Mouse (Mus musculus): ENCODE measurements at regions not wholly inside any gene's neighbourhood (a gene's known extent, or its start where the extent isn't known, plus 50 kb on each side); places are given as distances from the start of the nearest gene placed in this dataset.
A peak's percentile ranks its signal among the peaks of the same experiment; 100 is the strongest.

- DNase-seq (ENCODE audit: low read depth, low spot score): peak; percentile 63
Observed at GRCm38 (mm10) chr2:133614672-133615071, 62.7 kb downstream of the Bmp2 start.

GRCm38 (mm10) chr2:133615299-133615698, 63.3 kb downstream of the Bmp2 start:
- no peak for DNase-seq (ENCODE audit: low read depth, low spot score)

DNA sequence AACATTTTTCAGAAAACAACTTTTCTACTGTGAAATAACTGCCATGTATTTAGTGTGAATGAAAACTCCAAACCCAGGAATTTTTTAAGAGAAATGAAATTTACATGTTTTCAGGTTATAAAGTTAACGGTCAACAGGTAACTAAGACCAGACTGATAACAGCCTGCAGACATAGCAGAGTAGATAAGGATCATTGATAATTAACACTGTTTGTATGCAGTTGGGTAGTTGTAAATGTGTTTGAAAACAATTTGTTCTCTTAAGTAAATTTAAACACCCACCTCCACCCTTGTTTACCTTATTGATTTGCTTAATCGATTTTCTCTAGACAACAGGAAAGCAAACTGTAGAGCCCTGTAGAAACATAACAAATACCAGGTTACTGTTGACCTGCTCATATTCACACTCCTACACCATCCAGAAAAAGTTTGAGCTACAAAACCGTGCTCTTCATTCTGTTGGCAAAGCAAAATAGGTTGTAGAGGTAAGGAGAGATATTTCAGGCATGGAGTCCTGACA, 65.4 kb downstream of the Bmp2 start:
- no peak for DNase-seq (ENCODE audit: low read depth, low spot score)

GRCm38 (mm10) chr2:133622523-133622922, 70.6 kb downstream of the Bmp2 start:
- no peak for DNase-seq (ENCODE audit: low read depth, low spot score)

GRCm38 (mm10) chr2:133625542-133625941, 73.6 kb downstream of the Bmp2 start:
- DNase-seq (ENCODE audit: low read depth, low spot score): no peak

DNA sequence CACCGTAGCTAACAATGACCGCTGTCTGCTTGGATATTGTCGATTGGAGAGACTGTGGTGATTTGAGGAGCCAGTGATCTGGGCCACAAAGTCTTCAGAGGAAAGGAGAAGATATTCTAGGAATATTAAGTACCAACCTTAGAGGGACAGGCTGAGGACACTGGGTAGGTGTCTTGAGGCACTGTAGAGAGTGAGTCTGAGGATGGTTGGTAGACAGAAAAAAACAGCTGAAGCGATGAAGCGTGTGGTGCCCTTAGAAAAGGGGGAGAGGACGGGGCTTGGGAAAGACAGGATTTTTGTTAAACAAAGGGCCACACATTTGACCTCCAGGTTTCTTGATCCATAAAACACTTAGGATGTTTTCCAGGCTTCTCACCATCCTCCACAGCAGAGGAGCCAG, 76.9 kb downstream of the Bmp2 start:
- no peak for DNase-seq (ENCODE audit: low read depth, low spot score)

DNA sequence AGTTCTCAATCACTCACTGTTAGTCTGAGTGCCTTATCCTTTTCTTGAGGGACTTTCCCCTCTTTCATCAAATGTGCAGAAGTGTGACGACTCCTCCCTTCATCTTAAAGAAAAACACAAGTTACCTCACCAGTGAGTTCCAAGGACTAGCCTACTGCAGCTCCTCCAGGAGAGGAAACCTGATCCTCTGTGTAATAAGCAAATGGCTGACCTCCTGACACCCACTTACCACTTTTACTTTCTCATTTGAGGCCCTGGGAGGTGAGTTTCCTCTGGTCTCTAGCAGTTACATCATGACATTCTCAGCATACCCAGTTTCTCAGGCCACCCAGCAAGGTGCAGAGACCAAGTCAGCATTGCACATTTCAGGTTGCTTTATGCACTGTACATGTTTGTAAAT, 83.5 kb downstream of the Bmp2 start:
- peak; percentile 32 for DNase-seq (ENCODE audit: low read depth, low spot score)

- DNase-seq (ENCODE audit: low read depth, low spot score): no peak
Observed at GRCm38 (mm10) chr2:133649874-133650481, 98.0 kb downstream of the Bmp2 start.

- DNase-seq (ENCODE audit: low read depth, low spot score): no peak
Observed at GRCm38 (mm10) chr2:133666331-133667054, 114.5 kb downstream of the Bmp2 start.

DNA sequence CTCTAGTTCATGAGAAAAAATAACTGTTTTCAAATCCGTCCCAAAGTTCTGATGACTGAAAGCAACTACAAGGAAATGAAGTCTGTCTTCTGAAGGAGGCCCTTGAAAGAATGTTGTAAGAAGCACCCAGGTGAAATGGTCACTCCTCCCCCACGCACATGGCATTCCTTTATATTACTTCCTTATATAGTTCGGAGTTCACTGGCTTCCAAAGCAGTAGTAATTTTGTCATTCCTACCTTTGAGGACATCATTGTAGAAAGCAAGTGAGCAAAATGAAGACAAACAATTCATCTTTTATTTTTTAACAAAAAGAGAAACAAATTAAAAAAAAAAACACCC, 115.1 kb downstream of the Bmp2 start:
- DNase-seq (ENCODE audit: low read depth, low spot score): no peak

- DNase-seq (ENCODE audit: low read depth, low spot score): no peak
Observed at GRCm38 (mm10) chr2:133669821-133670220, 117.9 kb downstream of the Bmp2 start.

GRCm38 (mm10) chr2:133671528-133671927, 119.6 kb downstream of the Bmp2 start:
- DNase-seq (ENCODE audit: low read depth, low spot score): no peak

GRCm38 (mm10) chr2:133684367-133684766, 132.4 kb downstream of the Bmp2 start:
- DNase-seq (ENCODE audit: low read depth, low spot score): no peak

DNA sequence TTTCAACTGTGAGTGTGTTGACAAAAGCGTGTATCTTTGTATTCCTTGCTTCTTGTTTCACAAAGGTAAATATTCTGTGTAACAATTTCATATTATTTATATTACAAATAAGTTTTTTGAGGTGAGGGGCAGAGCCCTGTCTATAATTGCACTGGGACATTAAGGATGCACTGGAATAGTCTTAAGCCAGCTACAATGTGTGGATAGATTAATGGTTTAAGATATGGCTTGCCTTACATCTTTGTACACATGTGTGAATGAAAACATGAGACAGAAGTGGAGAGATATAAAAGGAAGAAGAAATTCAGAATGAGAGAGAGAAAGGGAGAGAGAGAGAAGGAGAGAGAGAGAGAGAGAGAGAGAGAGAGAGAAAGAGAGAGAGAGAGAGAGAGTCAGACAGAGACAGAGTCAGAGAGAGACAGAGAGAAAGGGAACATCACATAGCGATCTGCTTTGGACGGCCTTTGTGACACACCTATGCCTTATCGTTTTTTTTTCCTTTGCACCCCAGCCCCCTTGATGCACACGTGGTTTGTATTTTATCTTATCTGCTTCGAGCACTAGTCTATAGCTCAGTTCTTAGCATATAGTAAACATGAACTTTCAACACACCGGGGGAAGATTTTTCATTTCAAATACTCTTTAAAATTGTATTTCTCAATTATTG, 136.3 kb downstream of the Bmp2 start:
- no peak for DNase-seq (ENCODE audit: low read depth, low spot score)

- no peak for DNase-seq (ENCODE audit: low read depth, low spot score)
Observed at GRCm38 (mm10) chr2:133688788-133689155, 136.8 kb downstream of the Bmp2 start.

DNA sequence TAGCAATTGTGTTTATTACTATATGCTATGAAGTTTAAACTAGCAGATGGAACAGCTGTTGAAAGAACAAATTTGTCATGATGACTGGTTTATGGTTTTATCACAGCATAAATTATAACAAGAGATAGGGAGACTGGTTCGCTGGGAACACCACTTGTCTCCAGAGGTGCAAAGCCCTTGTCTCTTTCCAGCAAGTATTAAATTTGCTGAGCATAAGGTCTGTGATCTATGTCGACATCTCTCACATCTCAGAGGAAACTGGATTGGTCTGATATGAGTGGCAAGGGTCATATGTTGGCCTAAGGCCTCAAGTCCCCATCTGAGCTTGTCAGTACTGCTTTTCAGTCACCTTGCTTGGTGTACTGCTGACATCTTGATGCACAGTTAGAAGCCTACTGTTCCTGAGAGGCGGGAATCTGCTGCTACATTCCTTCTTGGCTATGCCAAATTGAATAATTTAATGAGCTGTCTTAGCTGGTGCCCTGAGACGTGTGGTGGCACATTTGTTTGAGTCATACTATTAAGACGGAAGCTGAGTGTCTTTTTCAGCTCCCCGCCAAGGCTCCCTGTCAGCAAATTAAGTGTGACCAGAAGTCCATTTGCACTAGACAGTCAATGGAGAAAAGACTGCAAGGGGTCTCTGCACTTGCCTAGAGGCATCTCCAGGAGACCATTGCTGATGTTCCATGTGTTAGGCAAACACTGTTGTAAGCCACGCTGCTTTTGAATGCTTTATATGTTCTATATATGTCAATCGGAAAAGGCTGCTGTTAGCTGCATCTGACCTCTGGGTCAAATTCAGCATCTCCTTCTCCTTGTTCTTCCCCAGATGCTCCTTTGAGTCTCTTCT, 157.0 kb downstream of the Bmp2 start:
- DNase-seq (ENCODE audit: low read depth, low spot score): no peak

DNA sequence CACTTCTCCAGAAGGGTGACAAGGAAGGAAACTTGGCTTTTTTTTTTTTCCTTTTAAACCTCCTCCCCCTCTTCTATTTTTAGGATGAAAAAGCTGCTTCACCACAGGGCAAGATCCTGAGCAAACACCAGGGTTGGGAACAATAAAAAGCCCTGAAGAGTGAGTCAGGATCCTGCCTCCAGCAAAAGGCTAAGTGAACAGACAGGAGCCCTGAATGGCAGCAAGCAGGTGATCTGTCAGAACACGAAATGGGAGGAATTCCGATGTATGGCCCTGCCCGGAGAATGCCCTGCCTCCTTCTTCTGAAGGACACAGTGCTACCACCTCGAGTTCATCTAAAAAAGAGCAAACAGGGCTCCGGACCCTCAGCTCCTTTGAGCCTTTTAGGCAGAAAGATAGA, 164.3 kb downstream of the Bmp2 start:
- no peak for DNase-seq (ENCODE audit: low read depth, low spot score)

- no peak for DNase-seq (ENCODE audit: low read depth, low spot score)
Observed at GRCm38 (mm10) chr2:133717076-133717475, 165.1 kb downstream of the Bmp2 start.

- DNase-seq (ENCODE audit: low read depth, low spot score): no peak
Observed at GRCm38 (mm10) chr2:133724310-133724709, 172.4 kb downstream of the Bmp2 start.

DNA sequence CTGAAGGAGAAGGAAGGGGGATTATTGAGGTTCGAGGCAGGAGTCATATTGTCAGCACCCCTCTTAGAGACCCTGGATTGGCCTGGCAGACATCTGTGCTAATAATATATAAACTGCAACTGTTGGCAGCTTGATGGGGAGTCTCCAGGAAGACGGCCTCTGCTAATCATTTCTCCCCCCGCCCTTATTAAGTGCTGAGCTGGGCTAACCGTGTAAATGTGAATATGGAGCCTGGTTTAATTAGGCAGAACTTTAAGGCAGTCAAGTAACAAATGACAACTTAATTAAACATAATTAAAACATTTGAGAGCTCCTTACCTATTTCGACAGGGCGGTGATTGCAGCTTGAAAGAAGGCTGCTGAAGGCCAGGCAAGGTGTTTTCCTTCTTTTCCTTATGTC, 172.8 kb downstream of the Bmp2 start:
- DNase-seq (ENCODE audit: low read depth, low spot score): no peak

GRCm38 (mm10) chr2:133734469-133735225, 182.7 kb downstream of the Bmp2 start:
- no peak for DNase-seq (ENCODE audit: low read depth, low spot score)

All from embryo, embryonic 11.5 days (tissue).